Mouse (Mus musculus) cerebral cortex, adult 2 months (tissue): ENCODE results near the gene Cst3.

Experiments used
- WGBS: fragments of 180-500 bp; shearing (Covaris S2); methylation state at CpG from one replicate; pipeline ENCODE4 v1.1.7; 2018; 5-methylcytosine and 5-hydroxymethylcytosine counted together

The Cst3 gene

DNA sequence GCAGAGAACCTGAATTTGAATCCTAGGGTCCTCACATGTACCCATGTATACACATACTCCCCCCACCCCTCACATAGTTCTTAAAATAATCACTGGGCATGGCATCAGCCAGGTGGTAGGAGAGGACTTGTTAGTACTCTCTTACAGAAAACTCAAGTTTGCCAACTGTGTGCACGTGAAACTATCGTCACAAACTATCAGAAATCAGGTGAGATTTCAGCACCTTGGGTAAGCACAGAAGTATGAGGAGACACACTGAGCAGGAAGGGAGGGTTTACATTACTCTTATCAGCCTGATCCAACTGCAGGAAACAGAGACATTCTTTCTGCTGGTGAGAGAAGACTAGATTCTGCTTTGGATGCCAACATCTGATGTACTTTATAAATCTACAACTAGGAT, 36.3 kb downstream of the Cst3 start:
- 82% methylated on average over 2 of the region's 2 CpGs for WGBS

- WGBS = 86% methylated on average over 5 of the region's 5 CpGs
These were observed 37.3 kb downstream of the Cst3 start for GRCm38 (mm10) chr2:148838075-148838777.

DNA sequence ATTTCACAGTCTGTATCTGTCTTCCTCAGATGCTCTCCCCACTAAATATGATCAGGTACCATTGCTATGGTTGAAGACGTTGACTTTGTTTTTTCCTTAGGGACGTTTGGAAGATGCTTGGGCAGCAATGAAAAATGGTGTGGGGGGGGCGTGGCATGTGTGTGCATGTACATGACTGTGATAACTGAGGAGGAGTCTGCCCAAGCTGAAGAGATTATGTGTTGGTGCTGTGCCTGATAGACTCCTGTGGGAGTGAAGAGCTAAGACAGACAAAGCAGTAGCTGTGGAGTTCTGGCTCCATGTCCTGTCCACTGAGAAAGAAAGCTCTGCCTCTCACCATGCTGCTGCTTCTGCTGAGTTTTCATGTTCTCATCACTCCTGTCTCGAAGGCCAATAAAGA, 40.6 kb downstream of the Cst3 start, which contains the start of gene Cst9:
Gene Cst9, plus strand, starts transcription at position 236 of the 400 bp plus-strand sequence.
- WGBS = 76% methylated on average over 4 of the region's 4 CpGs

DNA sequence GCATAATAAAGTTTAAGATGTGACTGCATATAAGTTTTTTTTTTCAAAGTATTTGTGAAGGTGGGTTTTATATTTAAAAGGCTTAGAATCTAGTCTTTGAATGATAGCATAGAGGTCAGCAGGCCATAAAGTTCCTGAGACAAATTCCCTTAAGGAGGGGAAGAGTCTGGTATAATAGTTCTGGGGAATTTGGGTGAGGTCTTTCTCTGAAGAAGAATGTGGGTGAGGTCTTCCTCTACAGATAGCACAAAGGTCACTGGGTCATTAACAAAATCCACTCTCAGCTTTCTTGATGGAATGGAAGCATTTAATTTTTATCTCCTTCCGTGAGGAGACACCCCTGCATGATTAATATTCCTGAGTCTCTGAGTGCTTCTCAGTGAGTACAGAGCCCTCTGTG, 49.5 kb downstream of the Cst3 start:
- WGBS = 72% methylated on average over 1 of the region's 1 CpGs
